ENCODE assay signal across 12 mouse cellular contexts in the genomic region with DNA sequence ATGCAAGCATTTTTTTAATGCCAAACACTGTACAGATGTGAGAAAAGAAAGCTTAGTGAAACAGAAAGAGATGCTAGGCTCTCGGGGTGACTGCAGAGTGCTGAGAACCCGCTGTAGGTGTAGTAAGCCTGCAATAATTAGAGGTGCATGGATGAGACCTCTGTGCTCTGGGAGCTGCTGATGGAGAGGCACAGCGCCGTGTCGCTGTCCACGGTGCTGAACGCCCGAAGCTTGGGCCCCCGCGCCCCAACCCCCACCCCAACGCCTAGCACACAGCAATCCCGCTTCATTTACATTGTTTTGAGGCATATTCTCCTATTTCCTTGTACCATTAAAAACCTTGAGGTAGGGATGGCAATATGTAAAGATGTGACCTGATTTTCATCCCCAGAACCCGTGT. TPM values are rescaled to one million over a fixed set of nuclear protein-coding genes. Genes with fewer than 3 reads are reported as not detected.
DNase-seq lines count a peak whose midpoint lies in the region; ATAC-seq and TF ChIP-seq lines count a peak whose summit lies in the region.
"Had no signal": no experiment of that assay in that cellular context is flagged by ENCODE, and none has a peak within 500 bp of the region (broad histone marks: within the 10 kb centered on the region; RNA-seq: fewer than 3 reads in every experiment).

No protein-coding gene starts in this region.

- H3K36me3 ChIP-seq in hindbrain, postnatal 0 days (ENCODE audit: insufficient read depth, low read length): no peaks in the 10 kb centered on the region
- H3K36me3 ChIP-seq in hindbrain, embryonic 14.5 days (replicated peaks; ENCODE audit: control insufficient read depth, insufficient read depth): no peaks in the 10 kb centered on the region
- no peaks in the 10 kb centered on the region for H3K36me3 ChIP-seq in embryonic facial prominence, embryonic 14.5 days (ENCODE audit: control insufficient read depth, insufficient read depth, low read length)
- H3K36me3 ChIP-seq: hindbrain, embryonic 15.5 days had no signal

- no peak for ATAC-seq in hindbrain, postnatal 0 days
- ATAC-seq in hindbrain, embryonic 14.5 days (ENCODE audit: low FRiP score): no peak
- no peak for ATAC-seq in embryonic facial prominence, embryonic 14.5 days (ENCODE audit: low read depth)

- H3K4me2 ChIP-seq in hindbrain, postnatal 0 days (ENCODE audit: low read depth, low read length): no peak overlapping the region
- H3K4me2 ChIP-seq in hindbrain, embryonic 14.5 days (replicated peaks): no peak overlapping the region
- H3K4me2 ChIP-seq in embryonic facial prominence, embryonic 14.5 days (ENCODE audit: low read depth, low read length): no peak overlapping the region
- H3K4me2 ChIP-seq: hindbrain, embryonic 15.5 days had no signal

- H3K9me3 ChIP-seq in hindbrain, postnatal 0 days (ENCODE audit: low read length): no peaks in the 10 kb centered on the region
- no peaks in the 10 kb centered on the region for H3K9me3 ChIP-seq in hindbrain, embryonic 14.5 days (ENCODE audit: control insufficient read depth, low read length)
- no peaks in the 10 kb centered on the region for H3K9me3 ChIP-seq in embryonic facial prominence, embryonic 14.5 days (ENCODE audit: control insufficient read depth, low read length)
- H3K9me3 ChIP-seq: hindbrain, embryonic 15.5 days had no signal

- H3K4me3 ChIP-seq in hindbrain, postnatal 0 days (ENCODE audit: low read length): no peak overlapping the region
- H3K4me3 ChIP-seq in hindbrain, embryonic 14.5 days (replicated peaks; ENCODE audit: low read length): no peak overlapping the region
- H3K4me3 ChIP-seq in embryonic facial prominence, embryonic 14.5 days (ENCODE audit: low read depth, low read length): no peak overlapping the region
- H3K4me3 ChIP-seq: hindbrain, embryonic 15.5 days had no signal

- no peaks in the 10 kb centered on the region for H3K27me3 ChIP-seq in hindbrain, postnatal 0 days (ENCODE audit: insufficient read depth, low read length)
- H3K27me3 ChIP-seq in hindbrain, embryonic 14.5 days (ENCODE audit: control insufficient read depth, insufficient read depth, low read length): no peaks in the 10 kb centered on the region
- H3K27me3 ChIP-seq in embryonic facial prominence, embryonic 14.5 days (replicated peaks; ENCODE audit: control insufficient read depth, insufficient read depth, low read length): peaks cover 37% of the 10 kb centered on the region

- H3K4me1 ChIP-seq in hindbrain, postnatal 0 days (ENCODE audit: insufficient read depth, low read length): peaks cover 7% of the 10 kb centered on the region; the same call in 1 of the 2 replicates
- H3K4me1 ChIP-seq in hindbrain, embryonic 14.5 days (replicated peaks; ENCODE audit: control insufficient read depth, insufficient read depth, low read length): peaks cover 14% of the 10 kb centered on the region
- H3K4me1 ChIP-seq in embryonic facial prominence, embryonic 14.5 days (ENCODE audit: control insufficient read depth, insufficient read depth, low read length): no peaks in the 10 kb centered on the region

- 11% methylated on average over 13 of the region's 13 CpGs for WGBS in hindbrain, postnatal 0 days
- WGBS in hindbrain, embryonic 14.5 days: 8% methylated on average over 13 of the region's 13 CpGs
- 4% methylated on average over 13 of the region's 13 CpGs for WGBS in embryonic facial prominence, embryonic 14.5 days

- H3K27ac ChIP-seq in hindbrain, postnatal 0 days: no peak overlapping the region
- H3K27ac ChIP-seq in hindbrain, embryonic 14.5 days: no peak overlapping the region
- H3K27ac ChIP-seq in embryonic facial prominence, embryonic 14.5 days (replicated peaks; ENCODE audit: low read depth, low read length): no peak overlapping the region
- H3K27ac ChIP-seq: hindbrain, embryonic 15.5 days had no signal

- H3K9ac ChIP-seq in hindbrain, postnatal 0 days (replicated peaks; ENCODE audit: low read length): no peak overlapping the region
- no peak overlapping the region for H3K9ac ChIP-seq in hindbrain, embryonic 14.5 days
- no peak overlapping the region for H3K9ac ChIP-seq in embryonic facial prominence, embryonic 14.5 days (ENCODE audit: low read depth, low read length)
- H3K9ac ChIP-seq: hindbrain, embryonic 15.5 days had no signal

- peak; percentile 20 for DNase-seq in hindbrain, postnatal 0 days (ENCODE audit: low spot score)
- DNase-seq in hindbrain, embryonic 14.5 days (ENCODE audit: low spot score): no peak
- peak; percentile 66 for DNase-seq in thymus, postnatal 4 days
- DNase-seq in thymus, postnatal 25 days: no peak
- peak; percentile 60 for DNase-seq in embryonic facial prominence, embryonic 14.5 days (ENCODE audit: low spot score)
- no peak for DNase-seq in spleen, adult 18-20 months
- DNase-seq in yolk sac, embryonic 10.5 days (ENCODE audit: low spot score): no peak
- DNase-seq in spleen, postnatal 14 days (ENCODE audit: low spot score in 2 of 2): no peak
- DNase-seq: cerebellum, adult 11-12 months had no signal

- no peak for TF ChIP-seq CTCF in hindbrain, postnatal 0 days (IDR thresholded peaks at IDR 0.05; ENCODE audit: low read depth)

RNA-seq across cellular contexts. Expression of a gene that starts 3.3 kb away (rescaled TPM):
- total RNA-seq in hindbrain, postnatal 0 days (2014; rRNA removed): 248 and 251 TPM in 2 replicates
- polyA plus RNA-seq in hindbrain, postnatal 0 days (2015; fragmentation: Nextera tagmentation; extraction: Ambion mirVana): 155 TPM in 2 replicates
- 70.3 and 78.6 TPM in 2 replicates for polyA plus RNA-seq in hindbrain, embryonic 14.5 days (2014; fragmentation: Nextera tagmentation; extraction: Ambion mirVana)
- polyA plus RNA-seq in embryonic facial prominence, embryonic 14.5 days (2014; fragmentation: Nextera tagmentation; extraction: Ambion mirVana): 8.8 and 9.2 TPM in 2 replicates
- total RNA-seq: liver, adult 2 months had no signal
- polyA plus RNA-seq: liver, adult 2 months had no signal

RNA-seq across cellular contexts. Expression of a gene that starts 14.1 kb away (rescaled TPM):
- total RNA-seq in hindbrain, postnatal 0 days (2014; rRNA removed): not detected in 2 replicates
- polyA plus RNA-seq in hindbrain, postnatal 0 days (2015; fragmentation: Nextera tagmentation; extraction: Ambion mirVana): not detected in 2 replicates
- polyA plus RNA-seq in hindbrain, embryonic 14.5 days (2014; fragmentation: Nextera tagmentation; extraction: Ambion mirVana): not detected in 2 replicates
- not detected in 2 replicates for polyA plus RNA-seq in embryonic facial prominence, embryonic 14.5 days (2014; fragmentation: Nextera tagmentation; extraction: Ambion mirVana)
- polyA plus RNA-seq: hindbrain, embryonic 15.5 days; stomach, embryonic 14.5 days had no signal

RNA-seq across cellular contexts. Expression of a gene that starts 43.7 kb away (rescaled TPM):
- total RNA-seq in hindbrain, postnatal 0 days (2014; rRNA removed): 0.52 and 6.8 TPM in 2 replicates
- polyA plus RNA-seq in hindbrain, postnatal 0 days (2015; fragmentation: Nextera tagmentation; extraction: Ambion mirVana): 0.42 and 1.6 TPM in 2 replicates
- polyA plus RNA-seq in hindbrain, embryonic 14.5 days (2014; fragmentation: Nextera tagmentation; extraction: Ambion mirVana): 0.51 and 0.88 TPM in 2 replicates
- polyA plus RNA-seq in embryonic facial prominence, embryonic 14.5 days (2014; fragmentation: Nextera tagmentation; extraction: Ambion mirVana): 0.42 and 1.3 TPM in 2 replicates
- total RNA-seq: liver, adult 2 months had no signal
- polyA plus RNA-seq: liver, adult 2 months had no signal

RNA-seq across cellular contexts. Expression of a gene that starts 58.7 kb away (rescaled TPM):
- 7.4 and 15.4 TPM in 2 replicates for total RNA-seq in hindbrain, postnatal 0 days (2014; rRNA removed)
- 6.2 and 7.9 TPM in 2 replicates for polyA plus RNA-seq in hindbrain, postnatal 0 days (2015; fragmentation: Nextera tagmentation; extraction: Ambion mirVana)
- 3.4 and 4.2 TPM in 2 replicates for polyA plus RNA-seq in hindbrain, embryonic 14.5 days (2014; fragmentation: Nextera tagmentation; extraction: Ambion mirVana)
- polyA plus RNA-seq in embryonic facial prominence, embryonic 14.5 days (2014; fragmentation: Nextera tagmentation; extraction: Ambion mirVana): 0.89 and 1.1 TPM in 2 replicates

Comparison
In these comparisons a context has a peak if more than half of its experiments do, and no peak if none do; other contexts are left out.
1. DNase-seq: peak in hindbrain, postnatal 0 days (single experiment), thymus, postnatal 4 days (single experiment) and embryonic facial prominence, embryonic 14.5 days (single experiment); none in hindbrain, embryonic 14.5 days (single experiment), thymus, postnatal 25 days (single experiment), spleen, adult 18-20 months (0 of 2), yolk sac, embryonic 10.5 days (single experiment) and spleen, postnatal 14 days (0 of 2).